In the genomic region with DNA sequence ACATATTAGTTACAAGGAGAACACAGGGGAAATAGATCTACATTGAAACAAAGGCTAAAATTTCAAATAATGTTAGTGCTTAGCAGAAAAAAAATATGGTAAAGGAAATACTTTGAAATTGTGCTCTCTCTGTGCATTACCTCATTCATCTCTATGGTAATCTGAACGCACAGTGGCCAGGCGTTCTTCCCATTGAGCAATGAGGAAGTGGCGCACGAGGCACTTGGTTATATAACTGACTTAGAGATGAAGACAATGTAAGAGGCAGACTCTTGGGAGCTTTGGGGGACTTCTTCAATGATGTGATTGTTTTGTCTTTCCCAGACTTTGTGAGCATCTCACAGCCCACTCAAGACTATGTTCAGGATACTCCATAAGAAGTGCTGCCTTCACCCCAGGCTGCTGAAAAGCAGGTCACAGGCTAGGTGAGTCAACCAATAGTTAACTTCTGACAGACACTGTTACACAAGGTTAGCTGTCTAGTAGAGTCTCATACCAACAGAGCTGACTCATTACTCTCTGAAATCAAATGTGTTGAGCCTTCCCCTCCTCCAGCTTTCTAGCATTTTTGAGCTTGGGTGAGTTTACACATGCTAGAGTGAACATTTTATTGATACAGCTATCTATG, we compare ENCODE assay signal across 17 mouse cellular contexts.
DNase-seq lines count a peak whose midpoint lies in the region; ATAC-seq and TF ChIP-seq lines count a peak whose summit lies in the region.
"Had no signal": no experiment of that assay in that cellular context is flagged by ENCODE, and none has a peak within 500 bp of the region (broad histone marks: within the 10 kb centered on the region; RNA-seq: fewer than 3 reads in every experiment).

No protein-coding gene starts in this region.

- peak; percentile 19 to 21 for DNase-seq in lung, adult 18-20 months
- DNase-seq in lung, postnatal 14 days, result no peak
- peak; percentile 21 for DNase-seq in MEL (ENCODE audit: low read depth, low spot score)
- peak; percentile 26 for DNase-seq in naive thymus-derived CD4-positive, alpha-beta T cell, adult 2 months (ENCODE audit: low read depth)
- DNase-seq in gastrocnemius, postnatal 4 days (ENCODE audit: low spot score in 2 of 2), result no peak
- DNase-seq in cerebellum, adult 18-20 months, result no peak
- no peak for DNase-seq in right cerebral cortex, postnatal 25 days
- DNase-seq: cerebellum, adult 9-10 months; gastrocnemius, postnatal 36 days; right cerebral cortex, postnatal 4 days had no signal

- no peaks in the 10 kb centered on the region for H3K36me3 ChIP-seq in MEL (ENCODE audit: control insufficient read depth in 1 of 2, insufficient read depth in 2 of 2, low read length in 2 of 2)
- H3K36me3 ChIP-seq: forebrain, embryonic 15.5 days; heart, embryonic 15.5 days; lung, embryonic 15.5 days; neural tube, embryonic 15.5 days had no signal

- no peaks in the 10 kb centered on the region for H3K9me3 ChIP-seq in MEL (replicated peaks; ENCODE audit: insufficient read depth, low read length)
- H3K9me3 ChIP-seq: forebrain, embryonic 15.5 days; heart, embryonic 15.5 days; lung, embryonic 15.5 days; neural tube, embryonic 15.5 days had no signal

- no peak overlapping the region for H3K27ac ChIP-seq in MEL (ENCODE audit: control insufficient read depth, low read depth, low read length)
- H3K27ac ChIP-seq: forebrain, embryonic 15.5 days; heart, embryonic 15.5 days; hindbrain, embryonic 14.5 days; lung, embryonic 15.5 days; neural tube, embryonic 15.5 days had no signal

- no peak for TF ChIP-seq RAD21 in MEL (IDR thresholded peaks at IDR 0.05; ENCODE audit: low read depth, low read length)

- TF ChIP-seq POLR2A in MEL (IDR thresholded peaks at IDR 0.05; ENCODE audit: control insufficient read depth in 1 of 2, insufficient read depth in 1 of 2, low read depth in 1 of 2, low read length in 2 of 2, poor library complexity in 1 of 2), result no peak

- H3K79me2 ChIP-seq in MEL (ENCODE audit: control insufficient read depth, insufficient read depth, low read length, poor library complexity), result no peaks in the 10 kb centered on the region

- H3K4me3 ChIP-seq in MEL (ENCODE audit: control insufficient read depth in 1 of 2, insufficient read depth in 1 of 2, low read depth in 2 of 2, low read length in 2 of 2), result no peak overlapping the region
- H3K4me3 ChIP-seq: forebrain, embryonic 15.5 days; heart, embryonic 15.5 days; lung, embryonic 15.5 days; neural tube, embryonic 15.5 days had no signal

- no peaks in the 10 kb centered on the region; a peak in 1 of 4 replicates for H3K27me3 ChIP-seq in MEL (ENCODE audit: control insufficient read depth in 1 of 2, insufficient read depth in 2 of 2, low read length in 2 of 2)
- H3K27me3 ChIP-seq: forebrain, embryonic 15.5 days; heart, embryonic 15.5 days; lung, embryonic 15.5 days; neural tube, embryonic 15.5 days had no signal

- ATAC-seq in hematopoietic stem cell, adult 5-6 weeks (replicated peaks in 1 of 2; ENCODE audit: insufficient read depth in 1 of 2, low FRiP score in 2 of 2, low TSS enrichment in 1 of 2, low read depth in 1 of 2, poor library complexity in 2 of 2, severe bottlenecking in 2 of 2), result peak; percentile 98 to 99
- ATAC-seq: forebrain, embryonic 15.5 days; midbrain, embryonic 16.5 days had no signal

- H3K9ac ChIP-seq in MEL (ENCODE audit: control insufficient read depth, low read depth, low read length, poor library complexity, severe bottlenecking), result no peak overlapping the region
- H3K9ac ChIP-seq: forebrain, embryonic 15.5 days; heart, embryonic 15.5 days; hindbrain, embryonic 14.5 days; lung, embryonic 15.5 days; neural tube, embryonic 15.5 days had no signal

- H3K4me1 ChIP-seq in MEL (ENCODE audit: control insufficient read depth in 1 of 2, insufficient read depth in 2 of 2, low read length in 2 of 2), result no peaks in the 10 kb centered on the region
- H3K4me1 ChIP-seq: forebrain, embryonic 15.5 days; heart, embryonic 15.5 days; lung, embryonic 15.5 days; neural tube, embryonic 15.5 days had no signal

- no peak for TF ChIP-seq EP300 in MEL (IDR thresholded peaks at IDR 0.05; ENCODE audit: low read depth in 1 of 2, low read length in 2 of 2)

- no peak for TF ChIP-seq CTCF in MEL (IDR thresholded peaks at IDR 0.05 in 2 of 3, conservative IDR thresholded peaks at IDR 0.05 in 1 of 3; ENCODE audit: control insufficient read depth in 1 of 3, insufficient read depth in 1 of 3, low read depth in 2 of 3, low read length in 3 of 3, poor library complexity in 1 of 3, severe bottlenecking in 1 of 3)

TF ChIP-seq in MEL, 35 proteins besides CTCF, POLR2A, EP300 and RAD21:
- TF ChIP-seq ZC3H11A (IDR thresholded peaks at IDR 0.05; ENCODE audit: low read depth, low read length) (no peak), NRF1 (IDR thresholded peaks at IDR 0.05; ENCODE audit: insufficient read depth, low read depth, low read length, poor library complexity, severe bottlenecking) (no peak), ZMIZ1 (IDR thresholded peaks at IDR 0.05; ENCODE audit: low read depth, low read length) (no peak), TBP (IDR thresholded peaks at IDR 0.05; ENCODE audit: low read depth, low read length) (no peak), MEF2A (IDR thresholded peaks at IDR 0.05; ENCODE audit: extremely low read depth, insufficient replicate concordance, low read depth, low read length, poor library complexity, severe bottlenecking) (no peak), KAT2A (conservative IDR thresholded peaks at IDR 0.05; ENCODE audit: low read depth, low read length) (no peak), CHD2 (IDR thresholded peaks at IDR 0.05; ENCODE audit: low read length) (no peak), MXI1 (IDR thresholded peaks at IDR 0.05; ENCODE audit: low read depth, low read length) (no peak), GATA1 (IDR thresholded peaks at IDR 0.05; ENCODE audit: low read depth, low read length) (no peak)

Comparison
In these comparisons a context has a peak if more than half of its experiments do, and no peak if none do; other contexts are left out.
1. DNase-seq: peak in lung, adult 18-20 months (2 of 2), MEL (single experiment) and naive thymus-derived CD4-positive, alpha-beta T cell, adult 2 months (single experiment); none in lung, postnatal 14 days (single experiment), gastrocnemius, postnatal 4 days (0 of 2), cerebellum, adult 18-20 months (0 of 2) and right cerebral cortex, postnatal 25 days (single experiment).